Mouse (Mus musculus) heart, adult 2 months (tissue): Measurements from ENCODE around the gene Slc19a2.

Source experiments
- CTCF ChIP-seq: fragments of 200-600 bp; IDR thresholded peaks from 2 replicates; pipeline ENCODE4 v1.8.1; 2022; ENCODE audit warnings: antibody characterized with exemption, mild to moderate bottlenecking, moderate library complexity
- EP300 ChIP-seq: fragments of 200-500 bp; IDR thresholded peaks from 2 replicates; pipeline ENCODE4 v1.6.1; 2011; ENCODE audit warnings: low read depth, low read length, control low read depth; ENCODE audit not compliant: insufficient read depth

DNA sequence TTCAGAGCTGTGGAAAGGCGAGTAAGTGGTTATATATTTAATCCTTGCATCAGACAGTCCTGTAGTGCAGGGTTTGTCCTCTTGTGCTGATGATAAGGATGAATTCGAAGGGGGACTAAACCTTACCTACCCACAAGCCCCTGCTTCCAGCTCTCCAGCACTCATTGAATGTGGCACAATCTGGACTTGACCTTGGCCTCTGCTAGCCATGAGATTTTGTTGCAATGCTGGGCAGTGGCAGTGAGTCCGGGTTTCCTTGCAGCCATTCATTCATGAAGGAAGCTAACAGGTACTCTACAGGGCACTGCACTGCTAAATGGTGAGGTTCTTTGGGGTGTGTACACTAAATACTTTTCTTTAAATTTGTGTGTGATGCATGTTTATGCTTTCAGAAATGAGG lies 6.0 kb downstream of the Slc19a2 start:
- TF ChIP-seq EP300 (no peak), CTCF (no peak)
